Mouse (Mus musculus) frontal cortex, adult (tissue): ENCODE measurements at regions not wholly inside any gene's neighbourhood (a gene's known extent, or its start where the extent isn't known, plus 50 kb on each side); places are given as distances from the start of the nearest gene placed in this dataset.

Experiments
- ATAC-seq: cut with Nextera tagmentation; 2 replicates; pipeline ENCODE4 v1.9.2; 2017; ENCODE audit warnings: mild to moderate bottlenecking, moderate library complexity, mixed read lengths; ENCODE audit not compliant: low TSS enrichment

- ATAC-seq, result no peak
Observed at GRCm38 (mm10) chr11:89147990-89148389, 74.3 kb downstream of the Gm525 start.

DNA sequence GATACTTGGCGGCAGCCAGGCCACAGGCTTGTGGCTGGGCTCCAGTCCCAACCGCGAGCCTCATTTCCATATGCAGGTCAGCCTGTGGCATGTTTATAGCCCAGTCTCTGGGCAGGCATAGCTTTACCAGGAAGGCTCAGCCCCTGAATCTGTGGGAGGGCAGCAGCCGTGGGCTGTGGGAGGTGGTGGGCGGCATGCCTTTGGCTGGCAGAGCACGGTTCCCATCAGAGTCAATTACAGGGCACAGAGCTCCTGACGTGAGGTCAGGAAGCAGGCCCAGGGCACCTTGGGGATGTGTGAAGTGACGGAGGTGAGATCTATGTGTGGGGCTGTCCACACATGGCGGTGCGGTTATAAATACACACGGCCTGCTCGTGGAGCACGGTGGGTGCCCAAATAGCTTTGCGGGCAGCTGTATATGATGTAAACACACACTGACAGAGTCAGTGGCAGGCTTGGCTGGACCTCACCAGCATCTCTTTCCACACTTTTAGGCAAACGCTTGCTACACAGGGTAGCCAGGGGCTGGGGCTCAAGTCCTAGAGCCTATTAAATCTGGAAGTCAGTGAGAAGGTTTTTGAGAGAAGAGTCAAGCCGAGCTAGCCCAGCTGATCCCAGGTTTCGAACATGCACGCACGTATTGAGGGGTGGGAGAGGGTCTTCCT, 71.8 kb downstream of the Gm525 start:
- no peak for ATAC-seq

DNA sequence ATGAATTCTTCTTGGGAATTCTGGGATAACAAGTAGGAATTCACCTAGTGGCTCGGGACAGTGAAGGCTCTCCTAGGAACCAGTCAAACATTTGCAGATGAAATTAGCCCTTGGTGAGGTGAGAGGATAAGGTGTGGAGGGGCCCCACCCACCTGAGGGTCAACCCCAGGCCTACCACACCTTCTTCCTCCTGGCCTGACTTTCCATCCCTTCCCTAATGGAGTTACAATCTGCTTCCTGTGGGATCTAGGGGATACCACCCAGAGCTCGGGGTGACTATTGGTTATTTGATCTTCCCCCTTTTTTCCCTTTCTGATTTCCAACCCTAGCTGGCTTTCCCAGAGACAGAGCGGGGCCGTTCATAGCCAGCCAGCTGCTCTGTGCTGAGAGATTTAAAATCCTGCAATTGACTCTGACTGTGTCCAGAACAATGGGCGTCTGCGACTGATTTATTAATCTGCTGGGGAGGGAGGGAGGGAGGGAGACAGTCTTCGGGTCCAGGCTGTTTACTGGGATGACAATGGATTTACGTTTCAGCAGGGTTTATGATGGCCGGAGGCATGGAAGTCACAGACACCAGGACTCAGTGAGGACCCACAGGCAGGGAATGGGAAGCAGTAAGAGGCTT, 69.0 kb downstream of the Gm525 start:
- ATAC-seq, result no peak
